ENCODE assay signal across 20 mouse cellular contexts in the genomic region with DNA sequence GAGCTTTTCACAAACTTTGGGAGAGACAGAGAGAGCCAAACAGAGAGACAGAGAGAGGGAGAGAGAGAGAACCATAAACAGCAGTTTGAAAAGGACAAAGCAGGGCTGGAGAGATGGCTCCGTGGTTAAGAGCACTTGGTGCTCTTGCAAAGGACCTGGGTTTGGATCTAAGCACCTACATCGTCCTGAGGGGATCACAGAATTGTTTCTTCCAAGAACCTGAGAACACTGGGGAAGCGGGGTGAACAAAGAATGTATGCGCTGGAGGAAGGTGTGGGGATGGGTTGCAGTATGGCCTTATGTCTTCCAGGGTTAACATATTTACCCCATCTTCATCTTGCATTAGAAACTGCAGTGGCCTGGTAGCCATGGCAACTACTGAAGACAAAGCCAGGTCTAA. TPM values are rescaled to one million over a fixed set of nuclear protein-coding genes. Genes with fewer than 3 reads are reported as not detected.
DNase-seq lines count a peak whose midpoint lies in the region; ATAC-seq lines count a peak whose summit lies in the region.
"Had no signal": no experiment of that assay in that cellular context is flagged by ENCODE, and none has a peak within 500 bp of the region (broad histone marks: within the 10 kb centered on the region; RNA-seq: fewer than 3 reads in every experiment).

No protein-coding gene starts in this region.

- no peak overlapping the region for H3K4me3 ChIP-seq in limb, embryonic 12.5 days (replicated peaks)
- no peak overlapping the region for H3K4me3 ChIP-seq in limb, embryonic 10.5 days
- H3K4me3 ChIP-seq in midbrain, embryonic 16.5 days (ENCODE audit: low read depth, low read length), result no peak overlapping the region

- H3K9ac ChIP-seq in limb, embryonic 12.5 days (replicated peaks), result no peak overlapping the region
- no peak overlapping the region for H3K9ac ChIP-seq in midbrain, embryonic 16.5 days (ENCODE audit: low read depth, low read length)
- H3K9ac ChIP-seq: stomach, embryonic 15.5 days had no signal

- ATAC-seq in limb, embryonic 12.5 days (ENCODE audit: insufficient number of reproducible peaks, insufficient read depth, low FRiP score, low TSS enrichment, low read depth), result no peak
- no peak for ATAC-seq in midbrain, embryonic 16.5 days
- ATAC-seq: inflammation-experienced regulatory T-cells, adult 6 months had no signal

- H3K36me3 ChIP-seq in limb, embryonic 12.5 days, result peaks cover 31% of the 10 kb centered on the region
- H3K36me3 ChIP-seq in limb, embryonic 10.5 days, result peaks cover 27% of the 10 kb centered on the region
- peaks cover 14% of the 10 kb centered on the region for H3K36me3 ChIP-seq in midbrain, embryonic 16.5 days (ENCODE audit: control insufficient read depth, insufficient read depth, low read length)

- no peaks in the 10 kb centered on the region for H3K27me3 ChIP-seq in limb, embryonic 12.5 days
- H3K27me3 ChIP-seq in limb, embryonic 10.5 days (ENCODE audit: low read depth, poor library complexity, severe bottlenecking), result no peaks in the 10 kb centered on the region
- H3K27me3 ChIP-seq in midbrain, embryonic 16.5 days (ENCODE audit: control insufficient read depth, insufficient read depth, low read depth, low read length), result no peaks in the 10 kb centered on the region
- H3K27me3 ChIP-seq: CH12.LX; stomach, embryonic 15.5 days had no signal

- no peaks in the 10 kb centered on the region; the same call in none of the 2 replicates for H3K4me1 ChIP-seq in limb, embryonic 12.5 days (replicated peaks)
- no peaks in the 10 kb centered on the region for H3K4me1 ChIP-seq in limb, embryonic 10.5 days
- H3K4me1 ChIP-seq in midbrain, embryonic 16.5 days (ENCODE audit: control insufficient read depth, insufficient read depth, low read length), result peaks cover 16% of the 10 kb centered on the region

- H3K27ac ChIP-seq in limb, embryonic 12.5 days, result 0 out of 2 replicates have a peak overlapping the region, but pooled peaks have one; percentile 19
- no peak overlapping the region for H3K27ac ChIP-seq in limb, embryonic 10.5 days
- H3K27ac ChIP-seq in midbrain, embryonic 16.5 days (ENCODE audit: low read length), result 0 out of 2 replicates have a peak overlapping the region, but pooled peaks have one; percentile 0

- no peaks in the 10 kb centered on the region for H3K9me3 ChIP-seq in limb, embryonic 12.5 days
- H3K9me3 ChIP-seq in limb, embryonic 10.5 days (replicated peaks), result no peaks in the 10 kb centered on the region
- no peaks in the 10 kb centered on the region for H3K9me3 ChIP-seq in midbrain, embryonic 16.5 days (replicated peaks; ENCODE audit: control insufficient read depth, low read length, poor library complexity, severe bottlenecking)
- H3K9me3 ChIP-seq: stomach, embryonic 15.5 days had no signal

- 71% methylated on average over 4 of the region's 4 CpGs for WGBS in limb, embryonic 12.5 days
- WGBS in limb, embryonic 10.5 days, result 69% methylated on average over 4 of the region's 4 CpGs
- 39% methylated on average over 4 of the region's 4 CpGs for WGBS in midbrain, embryonic 16.5 days

- DNase-seq in heart, adult 11 months, result peak; percentile 79
- DNase-seq in heart, postnatal 36 days, result no peak
- DNase-seq in limb, embryonic 10.5 days (ENCODE audit: low spot score), result no peak
- peak; percentile 8 for DNase-seq in induced T-regulatory cell, adult 2 months (ENCODE audit: low read depth)
- no peak for DNase-seq in lung, postnatal 14 days
- DNase-seq: adrenal gland, postnatal 25 days; cerebellum, adult 11 months; cerebellum, postnatal 10 days; gastrocnemius, postnatal 36 days; kidney, postnatal 4 days; lung, adult 18-20 months; lung, postnatal 36 days; retina, postnatal 1 day; thymus, adult 18-20 months; thymus, postnatal 4 days had no signal

- H3K4me2 ChIP-seq in limb, embryonic 12.5 days, result no peak overlapping the region
- peak overlapping the region; percentile 80; the same call in 1 of the 2 replicates for H3K4me2 ChIP-seq in midbrain, embryonic 16.5 days (ENCODE audit: low read length)

- intact Hi-C loops in heart, postnatal 36 days (cut with DNase I), result loop anchor here (5.0 kb wide), 3 partner anchors 396 to 451 kb away; a partner anchor contains a TSS

RNA-seq across cellular contexts. Expression of a gene that starts 1.1 kb away (rescaled TPM):
- total RNA-seq in heart, postnatal 36 days (2021), result 10 to 100 TPM; 34.8 to 35.3 TPM
- polyA plus RNA-seq in limb, embryonic 12.5 days (2016; fragmentation: Nextera tagmentation; extraction: Ambion mirVana), result 78.4 and 85.1 TPM in 2 replicates
- polyA plus RNA-seq in limb, embryonic 10.5 days (2016; fragmentation: Nextera tagmentation; extraction: Ambion mirVana), result 66.1 and 67.1 TPM in 2 replicates
- 44.9 and 60.4 TPM in 2 replicates for polyA plus RNA-seq in midbrain, embryonic 16.5 days (2015; fragmentation: Nextera tagmentation; extraction: Ambion mirVana)

RNA-seq across cellular contexts. Expression of a gene that starts 46.7 kb away (rescaled TPM):
- total RNA-seq in heart, postnatal 36 days (2021), result 10 to 100 TPM; 41.2 to 41.3 TPM
- 58.4 and 58.8 TPM in 2 replicates for polyA plus RNA-seq in limb, embryonic 12.5 days (2016; fragmentation: Nextera tagmentation; extraction: Ambion mirVana)
- polyA plus RNA-seq in limb, embryonic 10.5 days (2016; fragmentation: Nextera tagmentation; extraction: Ambion mirVana), result 55.9 and 57.5 TPM in 2 replicates
- 63.0 and 66.3 TPM in 2 replicates for polyA plus RNA-seq in midbrain, embryonic 16.5 days (2015; fragmentation: Nextera tagmentation; extraction: Ambion mirVana)

Comparison
In these comparisons a context has a peak if more than half of its experiments do, and no peak if none do; other contexts are left out.
1. DNase-seq: peak in heart, adult 11 months (single experiment) and induced T-regulatory cell, adult 2 months (single experiment); none in heart, postnatal 36 days (0 of 2), limb, embryonic 10.5 days (single experiment) and lung, postnatal 14 days (single experiment).